In the genomic region with DNA sequence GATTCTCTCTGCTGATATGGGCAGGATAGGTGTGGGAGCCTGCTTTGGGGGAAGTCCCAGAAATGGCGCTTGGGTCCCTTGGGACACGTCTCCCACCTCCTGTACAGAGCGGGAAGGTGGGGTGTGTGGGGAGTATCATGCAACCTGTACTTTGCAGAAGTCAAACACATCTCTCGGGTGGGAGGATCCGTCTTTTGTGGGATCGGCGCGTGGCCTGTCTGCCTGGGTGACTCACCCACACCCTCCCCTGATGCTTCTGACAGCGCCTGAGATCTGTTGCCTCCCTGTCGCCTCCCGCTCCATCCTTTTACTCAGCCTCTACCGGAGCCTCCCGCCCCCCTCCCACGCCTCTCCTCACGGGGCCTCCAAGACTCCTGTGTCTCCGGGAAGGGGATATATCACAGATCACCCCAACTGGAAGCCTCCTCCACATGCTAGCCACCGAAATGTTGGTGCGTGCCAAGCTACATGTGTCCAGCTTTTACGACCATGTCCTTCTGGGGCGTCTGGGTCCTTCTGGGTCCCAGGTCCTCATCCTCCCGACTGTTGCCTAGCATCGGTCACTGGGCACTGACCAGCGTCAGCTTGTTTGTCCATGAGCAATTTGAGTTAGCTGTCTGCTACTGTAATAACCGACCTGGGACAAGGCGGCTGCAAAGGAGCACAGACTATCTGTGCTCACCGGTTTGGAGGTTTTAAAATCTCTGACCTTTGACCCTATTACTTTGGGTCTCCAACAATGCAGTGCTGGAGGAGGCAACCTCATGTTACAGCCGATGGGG, we compare ENCODE assay signal across 12 mouse cellular contexts.
A peak's percentile ranks its signal among the peaks of the same experiment; 100 is the strongest.
DNase-seq lines count a peak whose midpoint lies in the region; ATAC-seq and TF ChIP-seq lines count a peak whose summit lies in the region.
"Had no signal": no experiment of that assay in that cellular context is flagged by ENCODE, and none has a peak within 500 bp of the region (broad histone marks: within the 10 kb centered on the region; RNA-seq: fewer than 3 reads in every experiment).

No protein-coding gene starts in this region.

- peaks cover 64% of the 10 kb centered on the region for H3K4me1 ChIP-seq in kidney, adult 2 months (ENCODE audit: control insufficient read depth, insufficient read depth, low read length)
- peaks cover 34% of the 10 kb centered on the region for H3K4me1 ChIP-seq in intestine, postnatal 0 days (replicated peaks; ENCODE audit: control insufficient read depth, insufficient read depth, low read length)
- H3K4me1 ChIP-seq in hindbrain, postnatal 0 days (ENCODE audit: insufficient read depth, low read length) = peaks cover 34% of the 10 kb centered on the region

- no peak overlapping the region for H3K4me2 ChIP-seq in intestine, postnatal 0 days (replicated peaks; ENCODE audit: low read depth)
- H3K4me2 ChIP-seq in hindbrain, postnatal 0 days (ENCODE audit: low read depth, low read length) = no peak overlapping the region
- H3K4me2 ChIP-seq: limb, embryonic 13.5 days had no signal

- peak overlapping the region; percentile 94 for H3K27ac ChIP-seq in kidney, adult 2 months (ENCODE audit: insufficient read depth, low read depth, low read length)
- peak overlapping the region; percentile 99 for H3K27ac ChIP-seq in intestine, postnatal 0 days (ENCODE audit: low read depth, low read length)
- H3K27ac ChIP-seq in hindbrain, postnatal 0 days = no peak overlapping the region
- H3K27ac ChIP-seq: limb, embryonic 13.5 days had no signal

- ATAC-seq in intestine, postnatal 0 days = no peak
- ATAC-seq in hindbrain, postnatal 0 days = no peak

- WGBS in kidney, adult 2 months = 58% methylated on average over 27 of the region's 27 CpGs
- 48% methylated on average over 27 of the region's 27 CpGs for WGBS in intestine, postnatal 0 days
- 80% methylated on average over 27 of the region's 27 CpGs for WGBS in hindbrain, postnatal 0 days

- no peak for TF ChIP-seq CTCF in kidney, adult 2 months (conservative IDR thresholded peaks at IDR 0.05; ENCODE audit: insufficient read depth, insufficient read length, low read depth, low read length)
- TF ChIP-seq CTCF in intestine, postnatal 0 days (IDR thresholded peaks at IDR 0.05; ENCODE audit: low read depth) = no peak
- TF ChIP-seq CTCF in hindbrain, postnatal 0 days (IDR thresholded peaks at IDR 0.05; ENCODE audit: low read depth) = no peak

- no peaks in the 10 kb centered on the region for H3K27me3 ChIP-seq in kidney, adult 2 months (replicated peaks; ENCODE audit: control insufficient read depth, insufficient read depth, low read length)
- no peaks in the 10 kb centered on the region for H3K27me3 ChIP-seq in intestine, postnatal 0 days (replicated peaks; ENCODE audit: control insufficient read depth, insufficient read depth, low read length)
- H3K27me3 ChIP-seq in hindbrain, postnatal 0 days (ENCODE audit: insufficient read depth, low read length) = no peaks in the 10 kb centered on the region
- H3K27me3 ChIP-seq: limb, embryonic 13.5 days had no signal

- intact Hi-C loops in heart, postnatal 36 days (cut with DNase I) = no loop called here

- no peaks in the 10 kb centered on the region for H3K9me3 ChIP-seq in intestine, postnatal 0 days (ENCODE audit: control insufficient read depth)
- no peaks in the 10 kb centered on the region for H3K9me3 ChIP-seq in hindbrain, postnatal 0 days (ENCODE audit: low read length)
- H3K9me3 ChIP-seq: limb, embryonic 13.5 days had no signal

- no peak overlapping the region for H3K9ac ChIP-seq in intestine, postnatal 0 days (ENCODE audit: low read depth, low read length)
- no peak overlapping the region for H3K9ac ChIP-seq in hindbrain, postnatal 0 days (replicated peaks; ENCODE audit: low read length)
- H3K9ac ChIP-seq: limb, embryonic 13.5 days had no signal

- H3K36me3 ChIP-seq in kidney, adult 2 months (ENCODE audit: control insufficient read depth, insufficient read depth, low read length) = no peaks in the 10 kb centered on the region
- H3K36me3 ChIP-seq in intestine, postnatal 0 days (ENCODE audit: control insufficient read depth, insufficient read depth) = no peaks in the 10 kb centered on the region; the same call in 1 of the 2 replicates
- H3K36me3 ChIP-seq in hindbrain, postnatal 0 days (ENCODE audit: insufficient read depth, low read length) = no peaks in the 10 kb centered on the region
- H3K36me3 ChIP-seq: limb, embryonic 13.5 days had no signal

- no peak overlapping the region for H3K4me3 ChIP-seq in kidney, adult 2 months (ENCODE audit: insufficient read depth, low read depth, low read length)
- H3K4me3 ChIP-seq in intestine, postnatal 0 days (ENCODE audit: low read depth, low read length) = no peak overlapping the region
- H3K4me3 ChIP-seq in hindbrain, postnatal 0 days (ENCODE audit: low read length) = no peak overlapping the region
- H3K4me3 ChIP-seq: limb, embryonic 13.5 days had no signal

- no peak for TF ChIP-seq POLR2A in kidney, adult 2 months (IDR thresholded peaks at IDR 0.05; ENCODE audit: low read depth, low read length)

- DNase-seq in kidney, adult 2 months = peak; percentile 55
- DNase-seq in kidney, postnatal 14 days = no peak
- DNase-seq in 416B (ENCODE audit: low read depth) = peak; percentile 39
- peak; percentile 53 for DNase-seq in monocyte, adult 2 months (ENCODE audit: low read depth in 1 of 2, low spot score in 2 of 2)
- no peak for DNase-seq in cerebellum, adult 9-10 months
- DNase-seq in hindbrain, postnatal 0 days (ENCODE audit: low spot score) = no peak
- DNase-seq in heart, postnatal 36 days = no peak
- DNase-seq: cerebellum, postnatal 25 days; gastrocnemius, postnatal 14 days; heart, postnatal 10 days had no signal

Comparison
In these comparisons a context has a peak if more than half of its experiments do, and no peak if none do; other contexts are left out.
1. DNase-seq: peak in kidney, adult 2 months (single experiment), 416B (single experiment) and monocyte, adult 2 months (2 of 2); none in kidney, postnatal 14 days (single experiment), cerebellum, adult 9-10 months (single experiment), hindbrain, postnatal 0 days (single experiment) and heart, postnatal 36 days (0 of 2).